Mouse (Mus musculus) pancreas, adult 10 weeks (tissue): ENCODE results near the gene Zfp444. TPM values are rescaled to one million over a fixed set of nuclear protein-coding genes. Genes with fewer than 3 reads are reported as not detected.

Experiments used
- polyA plus RNA-seq: library from polyadenylated mRNA; stranded (reverse); fragments of 350-450 nt; fragmentation: Illumina TruSeq; extraction: RNeasy Lipid Tissue Mini Kit (QIAGEN cat#74804); gene quantifications from one replicate; pipeline ENCODE4 v1.2.3, GENCODE M21; 2015; ENCODE audit warnings: low read depth, low replicate concordance; ENCODE audit not compliant: insufficient read depth

Zfp444 gene
- 5.9 TPM for polyA plus RNA-seq

DNA sequence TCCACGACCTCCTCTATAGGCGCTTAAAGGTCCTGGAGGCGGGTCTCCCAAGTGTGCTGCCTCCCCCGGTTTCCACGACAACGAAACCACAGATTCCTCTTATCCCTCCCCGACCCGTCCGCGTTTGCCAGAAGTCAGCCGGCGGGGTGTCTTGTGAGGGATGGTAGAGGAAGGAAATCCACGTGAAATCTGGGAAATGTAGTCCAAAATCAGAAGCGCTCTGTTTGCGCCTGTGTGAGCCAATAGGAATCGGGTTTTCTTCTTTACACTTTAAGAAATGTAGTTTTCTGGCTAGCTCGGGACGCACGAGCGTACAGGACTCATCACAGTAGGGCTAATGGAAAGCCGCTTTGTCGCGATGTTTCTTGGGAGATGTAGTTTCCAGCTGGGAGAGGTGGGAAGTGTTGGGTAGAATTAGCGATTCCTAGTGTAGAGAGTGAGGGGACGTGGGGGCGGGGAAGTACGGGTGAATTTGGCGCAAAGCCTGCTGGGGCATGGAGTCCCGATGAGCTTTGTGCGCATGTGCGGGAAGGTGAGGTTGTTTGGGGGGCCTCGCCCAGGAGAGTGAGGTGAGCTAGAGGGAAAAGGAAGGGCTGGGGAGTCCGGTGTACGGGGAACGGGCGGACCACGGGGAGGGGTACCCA is at the start of gene Zfp444:
Gene Zfp444, plus strand, starts transcription at position 221 of the 644 bp plus-strand sequence.

DNA sequence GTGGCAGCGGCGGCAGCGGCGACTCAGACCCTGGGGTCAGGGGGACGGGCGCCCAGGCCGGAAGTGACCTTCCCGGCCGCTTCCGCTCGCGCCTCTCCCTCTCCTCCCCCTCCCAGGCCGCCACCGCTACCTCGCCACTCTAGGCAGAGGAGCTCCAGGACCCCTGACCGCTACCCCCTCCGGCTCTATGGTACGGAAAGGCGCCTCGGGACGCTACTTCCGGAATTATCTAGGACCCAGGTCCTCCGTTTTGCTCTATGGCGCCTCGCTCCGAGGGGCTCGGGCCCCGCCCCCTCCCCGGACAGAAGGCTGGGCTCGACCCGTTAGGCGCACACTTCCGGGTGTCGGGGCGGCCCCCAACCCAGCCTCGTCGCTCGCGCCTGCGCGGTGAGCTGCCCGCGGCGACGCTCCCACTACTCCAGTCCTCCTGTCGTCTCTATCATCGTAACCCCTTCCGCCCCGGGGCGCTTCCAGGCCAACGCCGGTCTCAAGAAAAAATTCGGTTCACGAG is 16.1 kb upstream of the Zfp444 start, which contains the start of gene Zfp787:
Gene Zfp787, minus strand, starts transcription at position 97 of the 511 bp plus-strand sequence.

DNA sequence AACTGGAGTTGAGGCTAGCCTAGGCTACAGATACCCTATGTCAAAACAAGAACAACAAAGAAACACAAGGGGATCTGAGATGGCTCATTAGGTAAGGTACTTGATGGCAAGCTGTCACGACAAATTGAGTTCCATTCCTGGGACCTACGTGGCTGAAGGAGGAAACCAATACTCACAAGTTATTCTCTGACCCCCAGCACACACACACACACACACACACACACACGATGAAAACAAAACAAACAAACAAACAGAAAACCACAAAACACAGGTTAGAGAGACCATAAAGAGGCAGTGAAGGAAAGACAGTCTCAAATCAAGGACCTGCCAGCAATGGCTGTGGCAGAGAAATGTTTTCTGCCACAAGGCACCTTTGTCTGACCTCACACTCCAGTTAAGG is 24.8 kb downstream of the Zfp444 start, which contains the start of gene Galp:
Gene Galp, plus strand, starts transcription at position 301 of the 400 bp plus-strand sequence.

DNA sequence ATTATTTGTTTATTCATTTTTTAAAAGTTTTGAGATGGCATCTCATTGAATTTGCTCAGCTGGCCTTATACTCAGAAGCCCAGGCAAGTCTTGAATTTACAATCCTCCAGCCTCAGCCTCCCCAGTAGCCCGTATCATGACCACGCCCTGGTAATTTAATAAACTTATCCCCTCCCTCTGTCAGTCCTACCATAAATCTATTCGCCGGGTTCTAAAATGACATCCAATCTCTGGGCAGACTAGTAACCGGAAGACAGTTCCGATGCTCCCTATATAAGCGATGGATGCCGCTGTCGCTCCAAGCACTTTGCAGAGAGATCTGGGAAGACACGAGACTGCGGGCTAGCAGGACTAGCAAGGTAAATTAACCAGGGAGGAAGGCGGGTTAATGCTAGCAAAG is 50.0 kb downstream of the Zfp444 start, which contains the start of gene Zscan5b:
Gene Zscan5b, plus strand, starts transcription at position 301 of the 400 bp plus-strand sequence.

Other genes starting within 250 kb of the Zfp444 start
- not detected for gene Vmn1r65, start 161.2 kb upstream of the Zfp444 start, polyA plus RNA-seq
- gene Nlrp4c, start 127.1 kb upstream of the Zfp444 start, polyA plus RNA-seq: not detected
- gene Zfp787, start 16.2 kb upstream of the Zfp444 start, polyA plus RNA-seq: 14.8 TPM
- gene Galp, start 24.9 kb downstream of the Zfp444 start, polyA plus RNA-seq: not detected
- gene Zscan5b, start 50.1 kb downstream of the Zfp444 start, polyA plus RNA-seq: not detected
- not detected for gene Epp13, start 80.5 kb downstream of the Zfp444 start, polyA plus RNA-seq
- 2.5 TPM for gene Zfp667, start 114.4 kb downstream of the Zfp444 start, polyA plus RNA-seq
- 0.31 TPM for gene Zfp583, start 159.1 kb downstream of the Zfp444 start, polyA plus RNA-seq
- 0.50 TPM for gene Gm3854, start 171.5 kb downstream of the Zfp444 start, polyA plus RNA-seq
- gene Zfp78, start 191.1 kb downstream of the Zfp444 start, polyA plus RNA-seq: 1.6 TPM
- 2.3 TPM for gene Zfp28, start 211.1 kb downstream of the Zfp444 start, polyA plus RNA-seq
- not detected for gene Smim17, start 226.5 kb downstream of the Zfp444 start, polyA plus RNA-seq
- gene Gm20715, start 238.1 kb downstream of the Zfp444 start, polyA plus RNA-seq: not detected